Mouse (Mus musculus) NIH3T3 (cell line): ENCODE measurements around the gene Cyb5b.
"Not testable (repeated sequence)": the region's sequence is repeated elsewhere in the genome, so short reads cannot be mapped to it uniquely, and the experiment has no call there.

Source experiments
- DNase-seq: peaks from one replicate; pipeline ENCODE4 v3.0.0-alpha.2; 2012; ENCODE audit warnings: low read depth

The Cyb5b gene

GRCm38 (mm10) chr8:107150404-107151157 is at the start of gene Cyb5b:
Gene Cyb5b (plus strand): TSS chr8:107150640.
- DNase-seq = peak; percentile 92

GRCm38 (mm10) chr8:107104547-107104946 is 45.9 kb upstream of the Cyb5b start:
- peak; percentile 93 for DNase-seq

GRCm38 (mm10) chr8:107108089-107108488 is 42.4 kb upstream of the Cyb5b start:
- DNase-seq = not testable (repeated sequence)

- no peak for DNase-seq
Observed at GRCm38 (mm10) chr8:107108978-107109720, 41.3 kb upstream of the Cyb5b start.

- DNase-seq = no peak
Observed at GRCm38 (mm10) chr8:107109816-107110435, 40.5 kb upstream of the Cyb5b start.

- DNase-seq = no peak
Observed at GRCm38 (mm10) chr8:107110629-107111330, 39.7 kb upstream of the Cyb5b start.

GRCm38 (mm10) chr8:107111340-107112105 is 38.9 kb upstream of the Cyb5b start:
- DNase-seq = peak; percentile 90

- DNase-seq = no peak
Observed at GRCm38 (mm10) chr8:107113209-107113608, 37.2 kb upstream of the Cyb5b start.

- peak; percentile 71 for DNase-seq
Observed at GRCm38 (mm10) chr8:107114150-107115007, 36.1 kb upstream of the Cyb5b start.

GRCm38 (mm10) chr8:107115008-107115320 is 35.5 kb upstream of the Cyb5b start:
- no peak for DNase-seq

GRCm38 (mm10) chr8:107116023-107116422 is 34.4 kb upstream of the Cyb5b start:
- peak; percentile 94 for DNase-seq

GRCm38 (mm10) chr8:107117019-107117418 is 33.4 kb upstream of the Cyb5b start:
- peak; percentile 69 for DNase-seq

GRCm38 (mm10) chr8:107118803-107119233 is 31.6 kb upstream of the Cyb5b start:
- no peak for DNase-seq

- DNase-seq = no peak
Observed at GRCm38 (mm10) chr8:107119412-107119811, 31.0 kb upstream of the Cyb5b start.

GRCm38 (mm10) chr8:107120806-107121205 is 29.6 kb upstream of the Cyb5b start:
- DNase-seq = no peak

- no peak for DNase-seq
Observed at GRCm38 (mm10) chr8:107121681-107122291, 28.7 kb upstream of the Cyb5b start.

GRCm38 (mm10) chr8:107123063-107123614 is 27.3 kb upstream of the Cyb5b start:
- DNase-seq = no peak

- no peak for DNase-seq
Observed at GRCm38 (mm10) chr8:107124343-107124742, 26.1 kb upstream of the Cyb5b start.

- DNase-seq = peak; percentile 95
Observed at GRCm38 (mm10) chr8:107129171-107130025, 21.0 kb upstream of the Cyb5b start.
